Mouse (Mus musculus) liver, embryonic 14.5 days (tissue): Measurements from ENCODE around the gene Kcng3. TPM values are rescaled to one million over a fixed set of nuclear protein-coding genes. Genes with fewer than 3 reads are reported as not detected.

Source experiments
- ATAC-seq: fragments of 200-750 bp; cut with Nextera tagmentation; 2 replicates; pipeline ENCODE4 v1.8.0; 2017; ENCODE audit warnings: moderate number of reproducible peaks, mild to moderate bottlenecking, moderate library complexity; ENCODE audit not compliant: insufficient read depth
- DNase-seq, 3 experiments: peaks; one replicate each; pipeline ENCODE4 v3.0.0-alpha.2; 2012 to 2013; ENCODE audit warnings: low read depth in 3 of 3, low spot score in 3 of 3
- H3K27ac ChIP-seq: fragments of 300-500 bp; sonication (generic); 2 replicates; pipeline ENCODE4 v1.5.1; 2014; ENCODE audit warnings: moderate library complexity, mild to moderate bottlenecking, control low read depth, inconsistent platforms
- H3K27me3 ChIP-seq: fragments of 300-500 bp; sonication (generic); 2 replicates; pipeline ENCODE4 v1.6.1; 2014; ENCODE audit warnings: mild to moderate bottlenecking, low read length, moderate library complexity; ENCODE audit not compliant: control insufficient read depth, insufficient read depth
- H3K36me3 ChIP-seq: fragments of 300-500 bp; sonication (generic); replicated peaks from 2 replicates; pipeline ENCODE4 v1.6.1; 2014; ENCODE audit warnings: low read depth; ENCODE audit not compliant: control insufficient read depth, insufficient read depth
- H3K4me1 ChIP-seq, 2 experiments: fragments of 200-500 bp in 1 of 2; fragments of 300-500 bp in 1 of 2; sonication (generic) in 1 of 2; replicated peaks; 2 replicates each; pipeline ENCODE4 v1.6.1; 2012 to 2014; ENCODE audit warnings: antibody characterized with exemption in 1 of 2, inconsistent platforms in 1 of 2, low read length in 1 of 2; ENCODE audit not compliant: control insufficient read depth in 2 of 2, insufficient read depth in 2 of 2
- H3K4me2 ChIP-seq: fragments of 300-500 bp; sonication (generic); 2 replicates; pipeline ENCODE4 v1.6.1; 2014; ENCODE audit warnings: low read depth, mild to moderate bottlenecking, control low read depth, moderate library complexity
- H3K4me3 ChIP-seq, 2 experiments: fragments of 200-500 bp in 1 of 2; fragments of 300-500 bp in 1 of 2; sonication (generic) in 1 of 2; 2 replicates each; pipeline ENCODE4 v1.5.1; 2012 to 2014; ENCODE audit warnings: low read depth in 2 of 2, low read length in 2 of 2, mild to moderate bottlenecking in 2 of 2, control low read depth in 1 of 2, inconsistent platforms in 1 of 2, moderate library complexity in 1 of 2; ENCODE audit not compliant: insufficient read depth in 1 of 2
- H3K9ac ChIP-seq: fragments of 300-500 bp; sonication (generic); replicated peaks from 2 replicates; pipeline ENCODE4 v1.6.1; 2014; ENCODE audit warnings: mild to moderate bottlenecking, control low read depth, moderate library complexity
- H3K9me3 ChIP-seq: fragments of 300-500 bp; sonication (generic); 2 replicates; pipeline ENCODE4 v1.6.1; 2016; ENCODE audit warnings: low read length, mixed read lengths; ENCODE audit not compliant: control insufficient read depth
- CTCF ChIP-seq: IDR thresholded peaks from 2 replicates; pipeline ENCODE4 v1.5.1; 2016; ENCODE audit warnings: antibody characterized with exemption, low read depth, control low read depth
- EP300 ChIP-seq: IDR thresholded peaks from 2 replicates; pipeline ENCODE4 v1.6.1; 2016; ENCODE audit warnings: antibody characterized with exemption, low read depth
- WGBS: fragments of 180-500 bp; shearing (Covaris S2); extraction: QIAGEN DNeasy Blood & Tissue Kit; methylation state at CpG from one replicate; pipeline ENCODE4 v1.1.7; 2014; ENCODE audit not compliant: insufficient replicate concordance; 5-methylcytosine and 5-hydroxymethylcytosine counted together
- polyA plus RNA-seq, 2 experiments: library from polyadenylated mRNA; depleted of rRNA in 1 of 2; stranded (reverse) in 1 of 2; unstranded in 1 of 2; fragments of >200 nt; fragmentation: Nextera tagmentation in 1 of 2; extraction: Ambion mirVana in 1 of 2; gene quantifications; 2 replicates each; pipeline versions ENCODE4 v1.2.1 to v1.2.3; 2012 to 2014

Kcng3 gene
- polyA plus RNA-seq, 2 experiments: 0.07 TPM; not detected in 1

- Histone ChIP-seq H3K4me1 (peaks cover 29 to 37% of the 10 kb centered on the region in 2 experiments), H3K9ac (no peak overlapping the region), H3K9me3 (no peaks in the 10 kb centered on the region), H3K4me2 (peak overlapping the region; percentile 52), H3K36me3 (no peaks in the 10 kb centered on the region), H3K27ac (peak overlapping the region; percentile 74), H3K27me3 (no peaks in the 10 kb centered on the region), H3K4me3 (no peak overlapping the region)
- TF ChIP-seq CTCF (no peak), EP300 (peak; percentile 95)
- peak; percentile 81 to 88 (median 83) for DNase-seq
- peak; percentile 94 for ATAC-seq
- 60% methylated on average over 5 of the region's 5 CpGs for WGBS
These were observed 69.3 kb downstream of the Kcng3 start for GRCm38 (mm10) chr17:83562153-83563010.

- Histone ChIP-seq H3K4me2 (no peak overlapping the region), H3K4me3 (no peak overlapping the region), H3K9ac (no peak overlapping the region), H3K36me3 (no peaks in the 10 kb centered on the region), H3K9me3 (no peaks in the 10 kb centered on the region), H3K4me1 (peaks cover 25 to 35% of the 10 kb centered on the region in 2 experiments), H3K27ac (no peak overlapping the region), H3K27me3 (no peaks in the 10 kb centered on the region)
- ATAC-seq: no peak
- 75% methylated on average over 8 of the region's 8 CpGs for WGBS
- no peak for DNase-seq
- no peak for TF ChIP-seq EP300
These were observed 72.6 kb downstream of the Kcng3 start for GRCm38 (mm10) chr17:83559081-83559480.

GRCm38 (mm10) chr17:83555836-83556235, 75.9 kb downstream of the Kcng3 start:
- H3K4me1 ChIP-seq: peaks cover 0 to 5% of the 10 kb centered on the region in 2 experiments; a peak in 3 of 4 replicates
- H3K27ac ChIP-seq: no peak overlapping the region
- no peak overlapping the region for H3K9ac ChIP-seq
- no peak overlapping the region for H3K4me3 ChIP-seq
- no peaks in the 10 kb centered on the region for H3K36me3 ChIP-seq
- ATAC-seq (no peak), DNase-seq (no peak)
- 53% methylated on average over 11 of the region's 11 CpGs for whole genome bisulfite sequencing
- no peak overlapping the region for H3K4me2 ChIP-seq
- no peaks in the 10 kb centered on the region for H3K27me3 ChIP-seq
- no peak for TF ChIP-seq CTCF
- no peaks in the 10 kb centered on the region for H3K9me3 ChIP-seq

GRCm38 (mm10) chr17:83554997-83555396, 76.7 kb downstream of the Kcng3 start:
- 77% methylated on average over 7 of the region's 7 CpGs for WGBS
- Histone ChIP-seq H3K27me3 (no peaks in the 10 kb centered on the region), H3K4me1 (peaks cover 0 to 5% of the 10 kb centered on the region in 2 experiments; a peak in 2 of 4 replicates), H3K36me3 (no peaks in the 10 kb centered on the region), H3K9ac (no peak overlapping the region), H3K9me3 (no peaks in the 10 kb centered on the region), H3K4me3 (no peak overlapping the region), H3K4me2 (no peak overlapping the region), H3K27ac (no peak overlapping the region)
- peak in 1 of 3 experiments; percentile 27 for DNase-seq
- peak; percentile 36; the same call in 1 of the 2 replicates for TF ChIP-seq EP300
- no peak for TF ChIP-seq CTCF
- no peak for ATAC-seq

- 21% methylated on average over 12 of the region's 12 CpGs for WGBS
- Histone ChIP-seq H3K27ac (no peak overlapping the region), H3K27me3 (peaks cover 35% of the 10 kb centered on the region), H3K4me2 (no peak overlapping the region), H3K36me3 (no peaks in the 10 kb centered on the region), H3K9ac (no peak overlapping the region), H3K4me3 (no peak overlapping the region), H3K9me3 (no peaks in the 10 kb centered on the region), H3K4me1 (peaks cover 0 to 2% of the 10 kb centered on the region in 2 experiments; a peak in 2 of 4 replicates)
- DNase-seq (no peak), ATAC-seq (no peak)
- TF ChIP-seq EP300 (no peak), CTCF (peak; percentile 45; the same call in 1 of the 2 replicates)
These were observed 83.0 kb downstream of the Kcng3 start for GRCm38 (mm10) chr17:83548501-83549233.
